Mouse (Mus musculus) heart, adult 2 months (tissue): ENCODE data around the gene Zfp57.

ENCODE experiments used
- CTCF ChIP-seq: fragments of 200-600 bp; IDR thresholded peaks from 2 replicates; pipeline ENCODE4 v1.8.1; 2022; ENCODE audit warnings: antibody characterized with exemption, mild to moderate bottlenecking, moderate library complexity
- POLR2A ChIP-seq: fragments of 200-500 bp; IDR thresholded peaks from 2 replicates; pipeline ENCODE4 v1.6.1; 2011; ENCODE audit warnings: mild to moderate bottlenecking, low read depth, low read length, control low read depth; ENCODE audit not compliant: insufficient read depth

GRCm38 (mm10) chr17:36981845-36982244, 19.1 kb upstream of the Zfp57 start:
- TF ChIP-seq CTCF (no peak), POLR2A (no peak)
